Mouse (Mus musculus): ENCODE data around the gene Xxylt1. TPM values are rescaled to one million over a fixed set of nuclear protein-coding genes. Genes with fewer than 3 reads are reported as not detected.

The Xxylt1 gene
- total and polyA plus RNA-seq, 3 experiments, result 4.0 to 7.4 (median 5.6) TPM

GRCm38 (mm10) chr16:31024997-31025396 is 56.2 kb downstream of the Xxylt1 start:
- no peak overlapping the region for H3K4me3 ChIP-seq (ENCODE audit: low read depth, low read length)
- ATAC-seq (ENCODE audit: extremely low read depth, insufficient number of reproducible peaks, low FRiP score, poor library complexity, severe bottlenecking) (no peak), DNase-seq (ENCODE audit: low spot score) (no peak)
- H3K36me3 ChIP-seq (replicated peaks), result peaks cover 59% of the 10 kb centered on the region
- TF ChIP-seq TAL1 (conservative IDR thresholded peaks at IDR 0.05; ENCODE audit: low read depth, low read length), result no peak
- TF ChIP-seq GATA1 (IDR thresholded peaks at IDR 0.05; ENCODE audit: borderline replicate concordance, low read length), result no peak
- TF ChIP-seq CTCF (IDR thresholded peaks at IDR 0.05; ENCODE audit: low read depth, low read length), result no peak
- TF ChIP-seq GATA2 (IDR thresholded peaks at IDR 0.05; ENCODE audit: borderline replicate concordance, low read depth, low read length), result no peak
- no peaks in the 10 kb centered on the region for H3K27me3 ChIP-seq (ENCODE audit: insufficient read depth, low read length)
- H3K9me3 ChIP-seq (replicated peaks), result no peaks in the 10 kb centered on the region
- H3K4me1 ChIP-seq (ENCODE audit: insufficient read depth, low read depth, low read length), result peaks cover 2% of the 10 kb centered on the region; the same call in 1 of the 2 replicates

DNA sequence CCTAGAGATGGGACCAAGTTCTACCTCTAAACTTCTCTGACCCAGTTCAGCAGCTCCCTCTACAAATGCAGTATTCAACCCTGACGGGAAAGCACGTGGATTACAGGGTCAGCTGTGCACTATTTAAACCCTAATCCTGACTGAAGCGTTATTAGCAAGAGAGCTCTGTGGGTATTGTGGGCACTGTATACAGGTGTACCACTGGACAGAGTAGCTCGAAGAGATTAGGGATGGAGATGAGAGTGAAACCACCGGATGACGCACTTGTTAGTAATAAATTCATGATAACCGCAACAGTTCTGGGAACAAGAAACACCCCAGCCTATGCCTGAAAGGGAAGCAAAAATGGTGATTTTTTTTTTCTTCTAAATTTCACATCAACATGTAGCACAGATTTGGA is 57.0 kb downstream of the Xxylt1 start:
- TF ChIP-seq GATA1 (IDR thresholded peaks at IDR 0.05; ENCODE audit: borderline replicate concordance, low read length), result no peak
- TF ChIP-seq POLR2AphosphoS5 (IDR thresholded peaks at IDR 0.05; ENCODE audit: insufficient replicate concordance, low read depth, low read length), result no peak
- DNase-seq (ENCODE audit: low spot score) (no peak), ATAC-seq (ENCODE audit: extremely low read depth, insufficient number of reproducible peaks, low FRiP score, poor library complexity, severe bottlenecking) (no peak)
- H3K4me3 ChIP-seq (ENCODE audit: low read depth, low read length), result no peak overlapping the region
- H3K27me3 ChIP-seq (ENCODE audit: insufficient read depth, low read length), result no peaks in the 10 kb centered on the region
- peaks cover 60% of the 10 kb centered on the region for H3K36me3 ChIP-seq (replicated peaks)
- peaks cover 2% of the 10 kb centered on the region; the same call in 1 of the 2 replicates for H3K4me1 ChIP-seq (ENCODE audit: insufficient read depth, low read depth, low read length)
- no peaks in the 10 kb centered on the region for H3K9me3 ChIP-seq (replicated peaks)

GRCm38 (mm10) chr16:31023803-31024202 is 57.4 kb downstream of the Xxylt1 start:
- Histone ChIP-seq H3K9me3 (replicated peaks) (no peaks in the 10 kb centered on the region), H3K4me3 (ENCODE audit: low read depth, low read length) (no peak overlapping the region), H3K4me1 (ENCODE audit: insufficient read depth, low read depth, low read length) (peaks cover 2% of the 10 kb centered on the region; the same call in 1 of the 2 replicates), H3K27me3 (ENCODE audit: insufficient read depth, low read length) (no peaks in the 10 kb centered on the region), H3K36me3 (replicated peaks) (peaks cover 60% of the 10 kb centered on the region)
- DNase-seq (ENCODE audit: low spot score) (no peak), ATAC-seq (ENCODE audit: extremely low read depth, insufficient number of reproducible peaks, low FRiP score, poor library complexity, severe bottlenecking) (no peak)
- TF ChIP-seq GATA1 (IDR thresholded peaks at IDR 0.05; ENCODE audit: borderline replicate concordance, low read length) (no peak), TAL1 (conservative IDR thresholded peaks at IDR 0.05; ENCODE audit: low read depth, low read length) (no peak), CTCF (IDR thresholded peaks at IDR 0.05; ENCODE audit: low read depth, low read length) (no peak), GATA2 (IDR thresholded peaks at IDR 0.05; ENCODE audit: borderline replicate concordance, low read depth, low read length) (no peak), POLR2AphosphoS5 (IDR thresholded peaks at IDR 0.05; ENCODE audit: insufficient replicate concordance, low read depth, low read length) (no peak)

DNA sequence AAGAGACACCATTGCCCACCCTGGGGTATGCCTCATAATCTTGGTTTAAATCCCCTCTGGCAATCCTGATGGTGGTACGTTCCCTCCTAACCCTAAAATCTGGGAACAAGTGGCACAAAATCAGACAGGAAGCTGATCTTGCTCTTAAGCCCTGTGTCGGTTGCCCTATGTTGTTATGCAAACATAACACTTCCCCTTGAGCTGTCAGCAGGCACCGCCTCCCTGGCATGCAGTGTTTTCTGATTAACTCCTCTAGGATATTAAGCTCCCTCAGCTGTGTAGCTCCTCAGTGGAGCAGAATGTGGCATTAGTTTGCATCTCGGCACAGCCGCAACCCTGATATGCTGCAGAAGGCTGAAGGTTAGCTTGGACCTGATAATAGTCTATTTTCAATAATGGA is 58.9 kb downstream of the Xxylt1 start:
- TF ChIP-seq GATA2 (IDR thresholded peaks at IDR 0.05; ENCODE audit: borderline replicate concordance, low read depth, low read length) (no peak), TAL1 (conservative IDR thresholded peaks at IDR 0.05; ENCODE audit: low read depth, low read length) (no peak), GATA1 (IDR thresholded peaks at IDR 0.05; ENCODE audit: borderline replicate concordance, low read length) (no peak), CTCF (IDR thresholded peaks at IDR 0.05; ENCODE audit: low read depth, low read length) (no peak), POLR2AphosphoS5 (IDR thresholded peaks at IDR 0.05; ENCODE audit: insufficient replicate concordance, low read depth, low read length) (no peak)
- ATAC-seq (ENCODE audit: extremely low read depth, insufficient number of reproducible peaks, low FRiP score, poor library complexity, severe bottlenecking), result no peak
- no peak overlapping the region for H3K4me3 ChIP-seq (ENCODE audit: low read depth, low read length)
- peaks cover 62% of the 10 kb centered on the region for H3K36me3 ChIP-seq (replicated peaks)
- H3K27me3 ChIP-seq (ENCODE audit: insufficient read depth, low read length), result no peaks in the 10 kb centered on the region
- H3K9me3 ChIP-seq (replicated peaks), result no peaks in the 10 kb centered on the region
- H3K4me1 ChIP-seq (ENCODE audit: insufficient read depth, low read depth, low read length), result peaks cover 2% of the 10 kb centered on the region; the same call in 1 of the 2 replicates
- no peak for DNase-seq (ENCODE audit: low spot score)

- ATAC-seq (ENCODE audit: extremely low read depth, insufficient number of reproducible peaks, low FRiP score, poor library complexity, severe bottlenecking) (no peak), DNase-seq (ENCODE audit: low spot score) (no peak)
- Histone ChIP-seq H3K27me3 (ENCODE audit: insufficient read depth, low read length) (no peaks in the 10 kb centered on the region), H3K4me3 (ENCODE audit: low read depth, low read length) (no peak overlapping the region), H3K36me3 (replicated peaks) (peaks cover 56% of the 10 kb centered on the region), H3K9me3 (replicated peaks) (no peaks in the 10 kb centered on the region), H3K4me1 (ENCODE audit: insufficient read depth, low read depth, low read length) (peaks cover 5% of the 10 kb centered on the region; the same call in 1 of the 2 replicates)
- TF ChIP-seq POLR2AphosphoS5 (IDR thresholded peaks at IDR 0.05; ENCODE audit: insufficient replicate concordance, low read depth, low read length), result no peak
- no peak for TF ChIP-seq TAL1 (conservative IDR thresholded peaks at IDR 0.05; ENCODE audit: low read depth, low read length)
- no peak for TF ChIP-seq GATA1 (IDR thresholded peaks at IDR 0.05; ENCODE audit: borderline replicate concordance, low read length)
- TF ChIP-seq GATA2 (IDR thresholded peaks at IDR 0.05; ENCODE audit: borderline replicate concordance, low read depth, low read length), result no peak
- no peak for TF ChIP-seq CTCF (IDR thresholded peaks at IDR 0.05; ENCODE audit: low read depth, low read length)
These were observed 61.7 kb downstream of the Xxylt1 start for GRCm38 (mm10) chr16:31019514-31019913.

GRCm38 (mm10) chr16:31017687-31018413 is 63.4 kb downstream of the Xxylt1 start:
- Histone ChIP-seq H3K36me3 (replicated peaks) (peaks cover 57% of the 10 kb centered on the region), H3K27me3 (ENCODE audit: insufficient read depth, low read length) (no peaks in the 10 kb centered on the region), H3K9me3 (replicated peaks) (no peaks in the 10 kb centered on the region), H3K4me1 (ENCODE audit: insufficient read depth, low read depth, low read length) (peaks cover 5% of the 10 kb centered on the region; the same call in 1 of the 2 replicates), H3K4me3 (ENCODE audit: low read depth, low read length) (no peak overlapping the region)
- ATAC-seq (ENCODE audit: extremely low read depth, insufficient number of reproducible peaks, low FRiP score, poor library complexity, severe bottlenecking) (no peak), DNase-seq (ENCODE audit: low spot score) (no peak)
- TF ChIP-seq POLR2AphosphoS5 (IDR thresholded peaks at IDR 0.05; ENCODE audit: insufficient replicate concordance, low read depth, low read length) (no peak), GATA2 (IDR thresholded peaks at IDR 0.05; ENCODE audit: borderline replicate concordance, low read depth, low read length) (no peak), CTCF (IDR thresholded peaks at IDR 0.05; ENCODE audit: low read depth, low read length) (no peak), GATA1 (IDR thresholded peaks at IDR 0.05; ENCODE audit: borderline replicate concordance, low read length) (no peak), TAL1 (conservative IDR thresholded peaks at IDR 0.05; ENCODE audit: low read depth, low read length) (no peak)

Measured in G1E (cell line).